Mouse (Mus musculus): Measurements from ENCODE around the gene Nat8f1. TPM values are rescaled to one million over a fixed set of nuclear protein-coding genes. Genes with fewer than 3 reads are reported as not detected.
"Not testable (repeated sequence)": the region's sequence is repeated elsewhere in the genome, so short reads cannot be mapped to it uniquely, and the experiment has no call there.

Gene Nat8f1
- polyA plus RNA-seq, 1 experiment from 2014 or later: 7.2 TPM

- H3K9me3 ChIP-seq (replicated peaks); ATAC-seq (ENCODE audit: insufficient number of reproducible peaks, low FRiP score, low TSS enrichment, low read depth); H3K27me3 ChIP-seq; H3K4me1 ChIP-seq; H3K4me3 ChIP-seq (replicated peaks); H3K36me3 ChIP-seq; H3K9ac ChIP-seq; H3K27ac ChIP-seq (replicated peaks); H3K4me2 ChIP-seq (replicated peaks): not testable (repeated sequence)
- whole genome bisulfite sequencing: 65% methylated on average over 6 of the region's 7 CpGs
Measured at GRCm38 (mm10) chr6:85864900-85865639, 50.4 kb downstream of the Nat8f1 start.

DNA sequence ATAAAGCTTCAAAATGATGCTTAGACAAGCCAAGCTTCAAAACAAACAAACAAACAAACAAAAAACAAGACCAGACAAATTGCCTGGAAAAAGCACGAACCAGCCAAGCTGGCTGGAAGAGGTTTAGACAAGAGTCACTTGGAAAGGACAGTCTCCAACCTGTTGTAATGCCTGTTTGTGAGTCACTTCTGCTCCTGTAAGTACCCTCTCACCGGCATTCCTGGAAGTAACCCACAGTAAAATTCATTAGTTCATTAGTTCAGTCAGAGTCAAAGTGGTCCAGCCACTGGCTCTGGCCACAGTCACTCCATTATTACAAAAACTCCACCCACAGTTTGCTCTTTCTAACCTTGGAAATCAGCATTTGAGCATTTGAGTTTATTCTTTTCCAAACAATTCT, 51.6 kb downstream of the Nat8f1 start:
- no peak for ATAC-seq (ENCODE audit: insufficient number of reproducible peaks, low FRiP score, low TSS enrichment, low read depth)
- Histone ChIP-seq H3K9me3 (replicated peaks) (no peaks in the 10 kb centered on the region), H3K27ac (replicated peaks) (no peak overlapping the region), H3K9ac (no peak overlapping the region), H3K4me3 (replicated peaks) (no peak overlapping the region), H3K27me3 (no peaks in the 10 kb centered on the region), H3K36me3 (no peaks in the 10 kb centered on the region), H3K4me2 (replicated peaks) (no peak overlapping the region), H3K4me1 (no peaks in the 10 kb centered on the region)
- WGBS: 84% methylated on average over 2 of the region's 2 CpGs

- WGBS: 74% methylated on average over 2 of the region's 2 CpGs
- no peak for ATAC-seq (ENCODE audit: insufficient number of reproducible peaks, low FRiP score, low TSS enrichment, low read depth)
- Histone ChIP-seq H3K36me3 (no peaks in the 10 kb centered on the region), H3K4me3 (replicated peaks) (no peak overlapping the region), H3K9me3 (replicated peaks) (no peaks in the 10 kb centered on the region), H3K27ac (replicated peaks) (no peak overlapping the region), H3K4me2 (replicated peaks) (no peak overlapping the region), H3K9ac (no peak overlapping the region), H3K27me3 (no peaks in the 10 kb centered on the region), H3K4me1 (no peaks in the 10 kb centered on the region)
Measured at GRCm38 (mm10) chr6:85863136-85863535, 52.4 kb downstream of the Nat8f1 start.

GRCm38 (mm10) chr6:85862565-85862964, 52.9 kb downstream of the Nat8f1 start:
- H3K27ac ChIP-seq (replicated peaks): no peak overlapping the region
- H3K4me2 ChIP-seq (replicated peaks): no peak overlapping the region
- WGBS: 72% methylated on average over 3 of the region's 3 CpGs
- H3K4me3 ChIP-seq (replicated peaks): no peak overlapping the region
- no peak overlapping the region for H3K9ac ChIP-seq
- no peaks in the 10 kb centered on the region for H3K4me1 ChIP-seq
- H3K9me3 ChIP-seq (replicated peaks): no peaks in the 10 kb centered on the region
- no peaks in the 10 kb centered on the region for H3K36me3 ChIP-seq
- no peaks in the 10 kb centered on the region for H3K27me3 ChIP-seq
- ATAC-seq (ENCODE audit: insufficient number of reproducible peaks, low FRiP score, low TSS enrichment, low read depth): no peak

GRCm38 (mm10) chr6:85861247-85861646, 54.2 kb downstream of the Nat8f1 start:
- no peaks in the 10 kb centered on the region for H3K4me1 ChIP-seq
- no peaks in the 10 kb centered on the region for H3K9me3 ChIP-seq (replicated peaks)
- ATAC-seq (ENCODE audit: insufficient number of reproducible peaks, low FRiP score, low TSS enrichment, low read depth): no peak
- no peak overlapping the region for H3K4me2 ChIP-seq (replicated peaks)
- no peak overlapping the region for H3K27ac ChIP-seq (replicated peaks)
- H3K4me3 ChIP-seq (replicated peaks): no peak overlapping the region
- H3K36me3 ChIP-seq: no peaks in the 10 kb centered on the region
- H3K27me3 ChIP-seq: no peaks in the 10 kb centered on the region
- WGBS: 73% methylated on average over 3 of the region's 3 CpGs
- no peak overlapping the region for H3K9ac ChIP-seq

Other genes starting within 250 kb of the Nat8f1 start
- gene Nat8f7, start 202.5 kb downstream of the Nat8f1 start, polyA plus RNA-seq (2015; fragmentation: Nextera tagmentation; extraction: Ambion mirVana): not detected in 2 replicates
- gene Nat8f3, start 149.9 kb downstream of the Nat8f1 start, polyA plus RNA-seq (2015; fragmentation: Nextera tagmentation; extraction: Ambion mirVana): not detected in 2 replicates
- gene Nat8f6, start 94.7 kb downstream of the Nat8f1 start, polyA plus RNA-seq (2015; fragmentation: Nextera tagmentation; extraction: Ambion mirVana): not detected in 2 replicates
- not detected in 2 replicates for gene Nat8f5, start 94.7 kb downstream of the Nat8f1 start, polyA plus RNA-seq (2015; fragmentation: Nextera tagmentation; extraction: Ambion mirVana)
- gene Nat8, start 83.6 kb downstream of the Nat8f1 start, polyA plus RNA-seq (2015; fragmentation: Nextera tagmentation; extraction: Ambion mirVana): not detected in 2 replicates
- 0.07 TPM in 1 of 2 replicates, not detected in the other for gene Nat8f2, start 46.5 kb downstream of the Nat8f1 start, polyA plus RNA-seq (2015; fragmentation: Nextera tagmentation; extraction: Ambion mirVana)
- gene Nat8f4, start 10.8 kb downstream of the Nat8f1 start, polyA plus RNA-seq (2015; fragmentation: Nextera tagmentation; extraction: Ambion mirVana): 2.4 and 3.2 TPM in 2 replicates
- gene Tprkb, start 3.8 kb downstream of the Nat8f1 start, polyA plus RNA-seq (2015; fragmentation: Nextera tagmentation; extraction: Ambion mirVana): 31.5 and 34.1 TPM in 2 replicates
- gene Dusp11, start 46.0 kb upstream of the Nat8f1 start, polyA plus RNA-seq (2015; fragmentation: Nextera tagmentation; extraction: Ambion mirVana): 44.9 and 50.4 TPM in 2 replicates
- gene Figla, start 100.5 kb upstream of the Nat8f1 start, polyA plus RNA-seq (2015; fragmentation: Nextera tagmentation; extraction: Ambion mirVana): not detected in 2 replicates
- 6.6 and 7.0 TPM in 2 replicates for gene Add2, start 113.0 kb upstream of the Nat8f1 start, polyA plus RNA-seq (2015; fragmentation: Nextera tagmentation; extraction: Ambion mirVana)